Mouse (Mus musculus) midbrain, embryonic 14.5 days (tissue): ENCODE data around the gene Pabpc1l. TPM values are rescaled to one million over a fixed set of nuclear protein-coding genes. Genes with fewer than 3 reads are reported as not detected.

Source experiments
- ATAC-seq: fragments of 200-750 bp; cut with Nextera tagmentation; 2 replicates; pipeline ENCODE4 v1.8.0; 2017; ENCODE audit warnings: moderate number of reproducible peaks, moderate library complexity; ENCODE audit not compliant: low FRiP score, low TSS enrichment
- DNase-seq: peaks from one replicate; pipeline ENCODE4 v3.0.0-alpha.2; 2015
- H3K27ac ChIP-seq: fragments of 300-500 bp; sonication (generic); replicated peaks from 2 replicates; pipeline ENCODE4 v1.5.1; 2014; ENCODE audit warnings: mild to moderate bottlenecking, low read depth, low read length, moderate library complexity
- H3K27me3 ChIP-seq: fragments of 300-500 bp; sonication (generic); 2 replicates; pipeline ENCODE4 v1.6.1; 2014; ENCODE audit warnings: low read length, control low read depth, mixed read lengths; ENCODE audit not compliant: control insufficient read depth, insufficient read depth
- H3K36me3 ChIP-seq: fragments of 300-500 bp; sonication (generic); 2 replicates; pipeline ENCODE4 v1.6.1; 2014; ENCODE audit warnings: low read length, control low read depth; ENCODE audit not compliant: control insufficient read depth, insufficient read depth
- H3K4me1 ChIP-seq: fragments of 300-500 bp; sonication (generic); 2 replicates; pipeline ENCODE4 v1.6.1; 2014; ENCODE audit warnings: mild to moderate bottlenecking, antibody characterized with exemption, low read length, control low read depth; ENCODE audit not compliant: control insufficient read depth, insufficient read depth
- H3K4me2 ChIP-seq: fragments of 300-500 bp; sonication (generic); 2 replicates; pipeline ENCODE4 v1.6.1; 2014; ENCODE audit warnings: mild to moderate bottlenecking, low read length, moderate library complexity
- H3K4me3 ChIP-seq: fragments of 300-500 bp; sonication (generic); replicated peaks from 2 replicates; pipeline ENCODE4 v1.5.1; 2014; ENCODE audit warnings: low read depth, low read length
- H3K9ac ChIP-seq: fragments of 300-500 bp; sonication (generic); replicated peaks from 2 replicates; pipeline ENCODE4 v1.6.1; 2014; ENCODE audit warnings: mild to moderate bottlenecking, low read length, moderate library complexity
- H3K9me3 ChIP-seq: fragments of 300-500 bp; sonication (generic); 2 replicates; pipeline ENCODE4 v1.6.1; 2016; ENCODE audit warnings: low read length, control low read depth, mixed read lengths; ENCODE audit not compliant: control insufficient read depth
- WGBS: fragments of 180-500 bp; shearing (Covaris S2); extraction: QIAGEN DNeasy Blood & Tissue Kit; methylation state at CpG from one replicate; pipeline ENCODE4 v1.1.7; 2014; 5-methylcytosine and 5-hydroxymethylcytosine counted together
- polyA plus RNA-seq: library from polyadenylated mRNA; unstranded; fragments of >200 nt; fragmentation: Nextera tagmentation; extraction: Ambion mirVana; gene quantifications from 2 replicates; pipeline ENCODE4 v1.2.1, GENCODE M21; 2014

Gene Pabpc1l
- 0.92 and 1.6 TPM in 2 replicates for polyA plus RNA-seq

DNA sequence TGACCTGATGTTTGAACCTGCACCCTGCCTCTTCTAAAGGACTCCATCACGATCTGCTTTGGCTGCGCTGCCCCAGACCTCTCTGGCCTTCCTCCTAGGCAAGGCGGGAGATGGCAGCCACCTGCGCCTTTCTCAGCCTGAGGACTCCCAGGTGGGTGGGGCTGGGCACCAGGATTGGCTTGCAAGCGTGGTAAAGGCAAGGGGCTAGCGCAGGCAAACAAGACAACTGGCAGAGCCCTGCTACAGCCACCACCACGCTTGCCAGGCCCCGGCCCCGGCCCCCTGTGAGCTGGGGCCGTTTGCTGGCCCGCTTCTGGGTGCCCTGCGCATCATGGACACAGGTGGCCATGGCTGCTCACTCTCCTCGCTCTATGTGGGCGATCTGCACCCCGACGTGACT lies at the start of gene Pabpc1l:
Gene Pabpc1l (plus strand): TSS at position 301 of the 400 bp plus-strand sequence.
- no peak within 1 kb of the TSS for H3K27ac ChIP-seq
- no peaks in the 10 kb centered on the region for H3K27me3 ChIP-seq
- H3K9me3 ChIP-seq = no peaks in the 10 kb centered on the region
- WGBS = 88% methylated on average over 16 of the region's 16 CpGs
- no peak within 1 kb of the TSS for H3K9ac ChIP-seq
- H3K4me1 ChIP-seq = no peaks in the 10 kb centered on the region
- DNase-seq (no peak), ATAC-seq (no peak)
- H3K4me2 ChIP-seq = no peak within 1 kb of the TSS
- H3K4me3 ChIP-seq = no peak within 1 kb of the TSS
- H3K36me3 ChIP-seq = no peaks in the 10 kb centered on the region; the same call in 1 of the 2 replicates

GRCm38 (mm10) chr2:163976448-163976847 lies 48.8 kb upstream of the Pabpc1l start:
- ATAC-seq = no peak
- H3K4me2 ChIP-seq = no peak overlapping the region
- 86% methylated on average over 6 of the region's 7 CpGs for WGBS

DNA sequence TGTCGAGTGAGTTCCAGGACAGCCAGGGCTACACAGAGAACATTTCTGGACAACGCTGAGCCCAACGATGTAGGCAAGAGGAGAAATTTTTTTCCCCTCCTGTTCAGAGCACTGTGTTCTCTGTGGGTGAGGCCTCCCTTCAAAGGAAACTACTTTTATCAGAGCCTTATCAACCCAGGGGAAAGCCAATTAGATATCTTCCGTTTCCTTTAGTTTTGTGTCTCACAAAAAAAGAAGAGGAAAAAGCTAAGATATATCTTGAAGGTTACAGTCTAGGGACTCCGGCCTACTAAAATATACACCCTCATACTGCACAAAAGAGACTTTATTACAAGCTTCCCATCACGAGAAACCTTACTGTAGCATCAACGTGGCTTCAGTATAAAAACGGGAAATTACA lies 38.0 kb upstream of the Pabpc1l start:
- Histone ChIP-seq H3K9ac (no peak overlapping the region), H3K27me3 (no peaks in the 10 kb centered on the region), H3K36me3 (no peaks in the 10 kb centered on the region), H3K4me2 (no peak overlapping the region), H3K27ac (no peak overlapping the region), H3K4me3 (no peak overlapping the region), H3K9me3 (no peaks in the 10 kb centered on the region), H3K4me1 (no peaks in the 10 kb centered on the region)
- 86% methylated on average over 8 of the region's 8 CpGs for WGBS
- ATAC-seq = no peak
- no peak for DNase-seq

More at GRCm38 (mm10) chr2:163976448-163976847, 48.8 kb upstream of the Pabpc1l start:
- H3K4me3 ChIP-seq = no peak overlapping the region
- no peaks in the 10 kb centered on the region for H3K4me1 ChIP-seq
- no peak for DNase-seq
- H3K27me3 ChIP-seq = no peaks in the 10 kb centered on the region
- no peaks in the 10 kb centered on the region for H3K36me3 ChIP-seq
- no peak overlapping the region for H3K27ac ChIP-seq
- no peak overlapping the region for H3K9ac ChIP-seq
- H3K9me3 ChIP-seq = no peaks in the 10 kb centered on the region

GRCm38 (mm10) chr2:163992871-163993270 lies 32.4 kb upstream of the Pabpc1l start:
- no peak overlapping the region for H3K4me3 ChIP-seq
- peaks cover 17% of the 10 kb centered on the region for H3K4me1 ChIP-seq
- 94% methylated on average over 2 of the region's 2 CpGs for whole genome bisulfite sequencing
- no peak for DNase-seq
- no peak for ATAC-seq
- H3K27me3 ChIP-seq = no peaks in the 10 kb centered on the region
- peaks cover 4% of the 10 kb centered on the region; the same call in 1 of the 2 replicates for H3K36me3 ChIP-seq
- no peak overlapping the region for H3K27ac ChIP-seq
- no peak overlapping the region for H3K9ac ChIP-seq
- no peak overlapping the region for H3K4me2 ChIP-seq
- no peaks in the 10 kb centered on the region for H3K9me3 ChIP-seq

DNA sequence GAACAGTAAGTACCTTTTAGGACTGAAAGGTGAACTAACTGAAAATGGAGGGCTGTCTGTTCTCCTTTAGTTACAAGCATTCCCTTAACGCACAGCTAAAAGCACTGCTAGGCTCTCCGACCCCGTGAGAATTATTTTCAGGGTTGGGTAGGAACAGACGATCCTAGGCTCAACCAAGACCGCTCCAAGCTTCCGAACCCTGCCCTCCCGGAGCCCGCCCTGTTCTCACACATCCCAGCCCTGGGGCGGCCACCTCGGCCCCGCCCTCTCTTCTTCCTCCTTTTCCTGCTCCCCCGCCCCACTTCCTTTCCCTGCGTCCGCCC lies 30.6 kb upstream of the Pabpc1l start, which contains the start of gene Ywhab:
Gene Ywhab (plus strand): TSS at position 307 of the 323 bp plus-strand sequence.
- ATAC-seq (no peak), DNase-seq (no peak)
- peak within 1 kb of the TSS; percentile 99 for H3K4me3 ChIP-seq
- peaks cover 4% of the 10 kb centered on the region; the same call in 1 of the 2 replicates for H3K36me3 ChIP-seq
- no peaks in the 10 kb centered on the region for H3K9me3 ChIP-seq
- peak within 1 kb of the TSS; percentile 86 for H3K4me2 ChIP-seq
- peaks cover 17% of the 10 kb centered on the region for H3K4me1 ChIP-seq
- H3K27ac ChIP-seq = peak within 1 kb of the TSS; percentile 91
- H3K27me3 ChIP-seq = no peaks in the 10 kb centered on the region
- WGBS = 0% methylated on average over 13 of the region's 14 CpGs
- H3K9ac ChIP-seq = peak within 1 kb of the TSS; percentile 89

GRCm38 (mm10) chr2:163994977-163995862 lies 30.0 kb upstream of the Pabpc1l start:
- under 1% methylated on average over 75 of the region's 79 CpGs for WGBS
- ATAC-seq = peak; percentile 100

GRCm38 (mm10) chr2:163996275-163996674 lies 29.0 kb upstream of the Pabpc1l start:
- WGBS = 87% methylated on average over 6 of the region's 6 CpGs
- H3K27ac ChIP-seq = no peak overlapping the region

More at GRCm38 (mm10) chr2:163994977-163995862, 30.0 kb upstream of the Pabpc1l start:
- Histone ChIP-seq H3K27ac (peak overlapping the region; percentile 91), H3K36me3 (peaks cover 4% of the 10 kb centered on the region; the same call in 1 of the 2 replicates), H3K4me3 (peak overlapping the region; percentile 99), H3K9me3 (no peaks in the 10 kb centered on the region), H3K27me3 (no peaks in the 10 kb centered on the region), H3K4me2 (peak overlapping the region; percentile 86), H3K9ac (peak overlapping the region; percentile 89), H3K4me1 (peaks cover 17% of the 10 kb centered on the region)
- DNase-seq = peak; percentile 97

GRCm38 (mm10) chr2:163996899-163997298 lies 28.4 kb upstream of the Pabpc1l start:
- Histone ChIP-seq H3K27me3 (no peaks in the 10 kb centered on the region), H3K4me1 (peaks cover 17% of the 10 kb centered on the region), H3K36me3 (peaks cover 4% of the 10 kb centered on the region; the same call in 1 of the 2 replicates), H3K4me2 (peak overlapping the region; percentile 86), H3K27ac (no peak overlapping the region), H3K4me3 (no peak overlapping the region), H3K9ac (no peak overlapping the region; the same call in 1 of the 2 replicates), H3K9me3 (no peaks in the 10 kb centered on the region)
- no peak for ATAC-seq
- DNase-seq = no peak
- WGBS = 82% methylated on average over 5 of the region's 5 CpGs

More at GRCm38 (mm10) chr2:163996275-163996674, 29.0 kb upstream of the Pabpc1l start:
- peaks cover 4% of the 10 kb centered on the region; the same call in 1 of the 2 replicates for H3K36me3 ChIP-seq
- ATAC-seq (no peak), DNase-seq (no peak)
- H3K9me3 ChIP-seq = no peaks in the 10 kb centered on the region
- H3K4me2 ChIP-seq = peak overlapping the region; percentile 86
- H3K27me3 ChIP-seq = no peaks in the 10 kb centered on the region
- peak overlapping the region; percentile 99 for H3K4me3 ChIP-seq
- H3K4me1 ChIP-seq = peaks cover 17% of the 10 kb centered on the region
- peak overlapping the region; percentile 89 for H3K9ac ChIP-seq
